Mouse (Mus musculus): ENCODE data around the gene Eif2d. TPM values are rescaled to one million over a fixed set of nuclear protein-coding genes. Genes with fewer than 3 reads are reported as not detected.
"Not testable (repeated sequence)": the region's sequence is repeated elsewhere in the genome, so short reads cannot be mapped to it uniquely, and the experiment has no call there.

Gene Eif2d
- polyA plus RNA-seq, 1 experiment from 2014 or later: 50.3 TPM

- peak; percentile 96 for ATAC-seq (ENCODE audit: low FRiP score)
- WGBS: 6% methylated on average over 49 of the region's 49 CpGs
- Histone ChIP-seq H3K9me3 (ENCODE audit: control insufficient read depth, low read length) (no peaks in the 10 kb centered on the region), H3K9ac (peak within 1 kb of the TSS; percentile 86), H3K27ac (peak within 1 kb of the TSS; percentile 88), H3K4me3 (replicated peaks; ENCODE audit: low read length) (peak within 1 kb of the TSS; percentile 77), H3K36me3 (replicated peaks; ENCODE audit: control insufficient read depth, insufficient read depth) (no peaks in the 10 kb centered on the region), H3K4me1 (replicated peaks; ENCODE audit: control insufficient read depth, insufficient read depth, low read length) (peaks cover 41% of the 10 kb centered on the region), H3K27me3 (ENCODE audit: control insufficient read depth, insufficient read depth, low read length) (no peaks in the 10 kb centered on the region), H3K4me2 (replicated peaks) (peak within 1 kb of the TSS; percentile 62)
- peak; percentile 93 for DNase-seq (ENCODE audit: low spot score)
Measured at GRCm38 (mm10) chr1:131138191-131139016, 14.6 kb upstream of the Eif2d start, which contains the start of gene Dyrk3. TSS of gene Dyrk3 (minus strand) at chr1:131138340.

- ATAC-seq (ENCODE audit: low FRiP score) (no peak), DNase-seq (ENCODE audit: low spot score) (no peak)
- Histone ChIP-seq H3K4me1 (replicated peaks; ENCODE audit: control insufficient read depth, insufficient read depth, low read length) (peaks cover 35% of the 10 kb centered on the region), H3K27me3 (ENCODE audit: control insufficient read depth, insufficient read depth, low read length) (no peaks in the 10 kb centered on the region), H3K9me3 (ENCODE audit: control insufficient read depth, low read length) (no peaks in the 10 kb centered on the region), H3K4me2 (replicated peaks) (peak overlapping the region; percentile 62), H3K9ac (no peak overlapping the region), H3K27ac (peak overlapping the region; percentile 88; the same call in 1 of the 2 replicates), H3K36me3 (replicated peaks; ENCODE audit: control insufficient read depth, insufficient read depth) (no peaks in the 10 kb centered on the region), H3K4me3 (replicated peaks; ENCODE audit: low read length) (peak overlapping the region; percentile 77)
- WGBS: 76% methylated on average over 11 of the region's 11 CpGs
Measured at GRCm38 (mm10) chr1:131139102-131140095, 13.6 kb upstream of the Eif2d start.

- DNase-seq (ENCODE audit: low spot score) (no peak), ATAC-seq (ENCODE audit: low FRiP score) (no peak)
- Histone ChIP-seq H3K36me3 (replicated peaks; ENCODE audit: control insufficient read depth, insufficient read depth) (no peaks in the 10 kb centered on the region), H3K4me1 (replicated peaks; ENCODE audit: control insufficient read depth, insufficient read depth, low read length) (peaks cover 14% of the 10 kb centered on the region), H3K27me3 (ENCODE audit: control insufficient read depth, insufficient read depth, low read length) (no peaks in the 10 kb centered on the region), H3K4me3 (replicated peaks; ENCODE audit: low read length) (no peak overlapping the region), H3K27ac (no peak overlapping the region), H3K4me2 (replicated peaks) (no peak overlapping the region), H3K9ac (no peak overlapping the region), H3K9me3 (ENCODE audit: control insufficient read depth, low read length) (no peaks in the 10 kb centered on the region)
- 74% methylated on average over 2 of the region's 2 CpGs for WGBS
Measured at GRCm38 (mm10) chr1:131141449-131141848, 11.5 kb upstream of the Eif2d start.

GRCm38 (mm10) chr1:131142472-131142871 is 10.5 kb upstream of the Eif2d start:
- Histone ChIP-seq H3K27me3 (ENCODE audit: control insufficient read depth, insufficient read depth, low read length) (no peaks in the 10 kb centered on the region), H3K27ac (no peak overlapping the region), H3K4me3 (replicated peaks; ENCODE audit: low read length) (no peak overlapping the region), H3K4me1 (replicated peaks; ENCODE audit: control insufficient read depth, insufficient read depth, low read length) (peaks cover 8% of the 10 kb centered on the region; the same call in 1 of the 2 replicates), H3K4me2 (replicated peaks) (no peak overlapping the region), H3K9me3 (ENCODE audit: control insufficient read depth, low read length) (no peaks in the 10 kb centered on the region), H3K36me3 (replicated peaks; ENCODE audit: control insufficient read depth, insufficient read depth) (no peaks in the 10 kb centered on the region), H3K9ac (no peak overlapping the region)
- 88% methylated on average over 1 of the region's 1 CpGs for WGBS
- ATAC-seq (ENCODE audit: low FRiP score): no peak
- no peak for DNase-seq (ENCODE audit: low spot score)

GRCm38 (mm10) chr1:131145222-131145621 is 7.8 kb upstream of the Eif2d start:
- 89% methylated on average over 3 of the region's 3 CpGs for whole genome bisulfite sequencing
- ATAC-seq (ENCODE audit: low FRiP score): not testable (repeated sequence)

GRCm38 (mm10) chr1:131146181-131146614 is 6.8 kb upstream of the Eif2d start:
- Histone ChIP-seq H3K4me3 (replicated peaks; ENCODE audit: low read length) (no peak overlapping the region), H3K27me3 (ENCODE audit: control insufficient read depth, insufficient read depth, low read length) (no peaks in the 10 kb centered on the region), H3K9ac (no peak overlapping the region), H3K4me2 (replicated peaks) (no peak overlapping the region), H3K9me3 (ENCODE audit: control insufficient read depth, low read length) (no peaks in the 10 kb centered on the region), H3K27ac (no peak overlapping the region), H3K4me1 (replicated peaks; ENCODE audit: control insufficient read depth, insufficient read depth, low read length) (no peaks in the 10 kb centered on the region), H3K36me3 (replicated peaks; ENCODE audit: control insufficient read depth, insufficient read depth) (no peaks in the 10 kb centered on the region)
- ATAC-seq (ENCODE audit: low FRiP score) (no peak), DNase-seq (ENCODE audit: low spot score) (no peak)
- WGBS: 93% methylated on average over 3 of the region's 3 CpGs

More at GRCm38 (mm10) chr1:131145222-131145621, 7.8 kb upstream of the Eif2d start:
- DNase-seq (ENCODE audit: low spot score); H3K9me3 ChIP-seq (ENCODE audit: control insufficient read depth, low read length); H3K4me1 ChIP-seq (replicated peaks; ENCODE audit: control insufficient read depth, insufficient read depth, low read length); H3K27ac ChIP-seq; H3K9ac ChIP-seq; H3K27me3 ChIP-seq (ENCODE audit: control insufficient read depth, insufficient read depth, low read length); H3K36me3 ChIP-seq (replicated peaks; ENCODE audit: control insufficient read depth, insufficient read depth); H3K4me3 ChIP-seq (replicated peaks; ENCODE audit: low read length); H3K4me2 ChIP-seq (replicated peaks): not testable (repeated sequence)

- 88% methylated on average over 1 of the region's 1 CpGs for WGBS
- Histone ChIP-seq H3K27me3 (ENCODE audit: control insufficient read depth, insufficient read depth, low read length) (no peaks in the 10 kb centered on the region), H3K9ac (no peak overlapping the region), H3K9me3 (ENCODE audit: control insufficient read depth, low read length) (no peaks in the 10 kb centered on the region), H3K4me2 (replicated peaks) (no peak overlapping the region), H3K4me3 (replicated peaks; ENCODE audit: low read length) (no peak overlapping the region), H3K36me3 (replicated peaks; ENCODE audit: control insufficient read depth, insufficient read depth) (no peaks in the 10 kb centered on the region), H3K4me1 (replicated peaks; ENCODE audit: control insufficient read depth, insufficient read depth, low read length) (peaks cover 9% of the 10 kb centered on the region), H3K27ac (no peak overlapping the region)
- no peak for DNase-seq (ENCODE audit: low spot score)
- no peak for ATAC-seq (ENCODE audit: low FRiP score)
Measured at GRCm38 (mm10) chr1:131149496-131149895, 3.5 kb upstream of the Eif2d start.

GRCm38 (mm10) chr1:131155456-131155855 is 2.5 kb downstream of the Eif2d start:
- WGBS: 60% methylated on average over 2 of the region's 2 CpGs
- ATAC-seq (ENCODE audit: low FRiP score): no peak
- no peak overlapping the region for H3K4me2 ChIP-seq (replicated peaks)

More at GRCm38 (mm10) chr1:131155456-131155855, 2.5 kb downstream of the Eif2d start:
- no peaks in the 10 kb centered on the region for H3K27me3 ChIP-seq (ENCODE audit: control insufficient read depth, insufficient read depth, low read length)
- peaks cover 9% of the 10 kb centered on the region for H3K4me1 ChIP-seq (replicated peaks; ENCODE audit: control insufficient read depth, insufficient read depth, low read length)
- H3K27ac ChIP-seq: no peak overlapping the region
- no peaks in the 10 kb centered on the region for H3K9me3 ChIP-seq (ENCODE audit: control insufficient read depth, low read length)
- no peak overlapping the region for H3K4me3 ChIP-seq (replicated peaks; ENCODE audit: low read length)
- peaks cover 20% of the 10 kb centered on the region for H3K36me3 ChIP-seq (replicated peaks; ENCODE audit: control insufficient read depth, insufficient read depth)
- H3K9ac ChIP-seq: no peak overlapping the region
- peak; percentile 51 for DNase-seq (ENCODE audit: low spot score)

Data from hindbrain, embryonic 14.5 days (tissue).